Mouse (Mus musculus): ENCODE results near the gene Mkks.

Gene Mkks

GRCm38 (mm10) chr2:136835882-136836281 lies 55.3 kb downstream of the Mkks start:
- peak; percentile 72 for DNase-seq (ENCODE audit: low read depth)

- DNase-seq (ENCODE audit: low read depth) = no peak
These were observed 56.5 kb downstream of the Mkks start for GRCm38 (mm10) chr2:136834715-136835075.

- DNase-seq (ENCODE audit: low read depth) = no peak
These were observed 57.0 kb downstream of the Mkks start for GRCm38 (mm10) chr2:136833976-136834714.

GRCm38 (mm10) chr2:136832936-136833335 lies 58.3 kb downstream of the Mkks start:
- no peak for DNase-seq (ENCODE audit: low read depth)

- DNase-seq (ENCODE audit: low read depth) = no peak
These were observed 63.6 kb downstream of the Mkks start for GRCm38 (mm10) chr2:136827612-136828011.

Data from NIH3T3 (cell line).